Mouse (Mus musculus): ENCODE data around the gene Pacrg. TPM values are rescaled to one million over a fixed set of nuclear protein-coding genes. Genes with fewer than 3 reads are reported as not detected.

Pacrg gene
- total and polyA plus RNA-seq, 3 experiments, result 0.11 TPM; not detected in 2

DNA sequence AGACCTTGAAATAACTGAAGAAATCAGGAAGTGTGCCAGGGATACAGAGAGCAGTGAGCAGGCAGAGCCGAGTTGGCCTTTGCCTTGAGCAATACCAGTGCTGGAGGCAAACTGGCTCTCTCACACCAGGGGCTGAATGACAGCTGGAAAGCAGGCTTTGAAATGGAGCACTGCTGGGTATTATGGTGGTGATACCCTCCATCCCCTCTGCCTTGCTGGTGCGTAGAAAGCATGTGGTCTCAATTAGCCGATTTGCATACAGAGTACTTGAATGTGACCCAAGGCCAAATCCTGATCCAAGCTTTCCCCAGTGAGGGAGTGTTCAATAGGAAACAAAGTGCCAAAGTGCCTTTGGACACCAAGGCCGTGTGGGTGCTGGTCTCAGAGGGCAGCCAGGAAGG, 431.4 kb downstream of the Pacrg start:
- TF ChIP-seq POLR2AphosphoS5 (IDR thresholded peaks at IDR 0.05; ENCODE audit: insufficient replicate concordance, low read depth, low read length) (no peak), GATA2 (IDR thresholded peaks at IDR 0.05; ENCODE audit: borderline replicate concordance, low read depth, low read length) (no peak), GATA1 (IDR thresholded peaks at IDR 0.05; ENCODE audit: borderline replicate concordance, low read length) (no peak), CTCF (IDR thresholded peaks at IDR 0.05; ENCODE audit: low read depth, low read length) (no peak), TAL1 (conservative IDR thresholded peaks at IDR 0.05; ENCODE audit: low read depth, low read length) (no peak)
- peaks cover 3% of the 10 kb centered on the region; the same call in 1 of the 2 replicates for H3K27me3 ChIP-seq (ENCODE audit: insufficient read depth, low read length)
- H3K36me3 ChIP-seq (replicated peaks), result no peaks in the 10 kb centered on the region
- no peak overlapping the region for H3K4me3 ChIP-seq (ENCODE audit: low read depth, low read length)
- ATAC-seq (ENCODE audit: extremely low read depth, insufficient number of reproducible peaks, low FRiP score, poor library complexity, severe bottlenecking) (no peak), DNase-seq (ENCODE audit: low spot score) (no peak)
- H3K9me3 ChIP-seq (replicated peaks), result no peaks in the 10 kb centered on the region
- no peaks in the 10 kb centered on the region for H3K4me1 ChIP-seq (ENCODE audit: insufficient read depth, low read depth, low read length)

DNA sequence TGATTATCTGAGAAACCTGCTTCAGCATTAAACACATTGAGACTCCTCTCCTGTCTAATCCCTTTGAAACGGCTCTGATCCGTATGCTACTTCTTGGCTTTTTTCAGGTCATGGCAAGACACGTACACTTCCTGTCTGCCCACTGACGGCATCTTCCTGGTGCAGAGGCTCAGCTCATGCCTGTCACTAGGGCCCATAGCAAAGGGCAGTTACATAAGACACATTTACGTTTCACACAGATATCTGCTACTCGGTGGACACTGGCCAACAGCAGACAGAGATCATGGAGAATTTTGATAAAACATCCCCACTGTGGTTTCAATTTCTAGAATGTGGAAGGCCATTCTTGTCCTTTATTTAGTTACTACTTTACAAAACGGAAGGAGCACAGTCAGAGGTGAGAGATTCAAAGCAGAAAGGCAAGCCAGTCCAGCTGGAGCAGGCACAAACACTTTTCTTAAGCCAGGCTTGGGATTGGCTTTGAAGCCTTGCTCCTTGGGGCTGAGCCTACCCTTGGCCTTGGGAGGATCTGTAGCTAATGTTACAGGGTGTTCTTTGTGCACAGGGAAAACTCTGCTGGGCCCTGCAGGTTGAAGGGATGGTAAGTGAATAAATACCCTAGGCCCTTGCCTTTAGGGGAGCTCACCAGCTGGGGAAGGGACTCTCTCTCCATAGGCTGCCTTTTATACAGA, 432.9 kb downstream of the Pacrg start:
- H3K4me1 ChIP-seq (ENCODE audit: insufficient read depth, low read depth, low read length), result no peaks in the 10 kb centered on the region
- H3K27me3 ChIP-seq (ENCODE audit: insufficient read depth, low read length), result peaks cover 2% of the 10 kb centered on the region; the same call in 1 of the 2 replicates
- H3K36me3 ChIP-seq (replicated peaks), result no peaks in the 10 kb centered on the region
- no peak overlapping the region for H3K4me3 ChIP-seq (ENCODE audit: low read depth, low read length)
- no peak for ATAC-seq (ENCODE audit: extremely low read depth, insufficient number of reproducible peaks, low FRiP score, poor library complexity, severe bottlenecking)
- DNase-seq (ENCODE audit: low spot score), result no peak
- no peaks in the 10 kb centered on the region for H3K9me3 ChIP-seq (replicated peaks)
- TF ChIP-seq POLR2AphosphoS5 (IDR thresholded peaks at IDR 0.05; ENCODE audit: insufficient replicate concordance, low read depth, low read length), result no peak
- TF ChIP-seq TAL1 (conservative IDR thresholded peaks at IDR 0.05; ENCODE audit: low read depth, low read length), result no peak
- no peak for TF ChIP-seq GATA1 (IDR thresholded peaks at IDR 0.05; ENCODE audit: borderline replicate concordance, low read length)
- TF ChIP-seq GATA2 (IDR thresholded peaks at IDR 0.05; ENCODE audit: borderline replicate concordance, low read depth, low read length), result no peak
- TF ChIP-seq CTCF (IDR thresholded peaks at IDR 0.05; ENCODE audit: low read depth, low read length), result no peak

DNA sequence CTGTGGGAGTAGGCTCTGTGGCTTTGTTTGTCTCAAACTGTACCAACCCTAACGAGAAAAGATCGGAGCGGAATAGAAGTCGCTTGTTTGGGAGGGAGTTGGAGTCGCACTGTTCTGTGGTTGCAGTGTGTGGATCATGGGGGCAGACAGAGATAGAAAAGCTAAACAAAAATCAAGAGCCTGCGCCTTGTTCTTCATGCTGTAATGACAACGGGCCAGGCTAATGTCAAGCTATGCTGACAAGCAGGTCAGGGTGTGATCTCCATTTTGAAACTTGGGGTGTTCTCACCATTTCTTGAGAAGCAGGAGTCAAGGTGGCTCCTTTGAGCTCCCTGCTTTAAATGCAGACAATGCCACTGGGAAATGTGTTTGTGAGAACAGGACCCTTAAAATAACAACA, 433.8 kb downstream of the Pacrg start:
- H3K4me3 ChIP-seq (ENCODE audit: low read depth, low read length), result no peak overlapping the region
- ATAC-seq (ENCODE audit: extremely low read depth, insufficient number of reproducible peaks, low FRiP score, poor library complexity, severe bottlenecking) (no peak), DNase-seq (ENCODE audit: low spot score) (no peak)
- peaks cover 4% of the 10 kb centered on the region; the same call in 1 of the 2 replicates for H3K27me3 ChIP-seq (ENCODE audit: insufficient read depth, low read length)
- no peaks in the 10 kb centered on the region for H3K9me3 ChIP-seq (replicated peaks)
- TF ChIP-seq POLR2AphosphoS5 (IDR thresholded peaks at IDR 0.05; ENCODE audit: insufficient replicate concordance, low read depth, low read length) (no peak), GATA2 (IDR thresholded peaks at IDR 0.05; ENCODE audit: borderline replicate concordance, low read depth, low read length) (no peak), GATA1 (IDR thresholded peaks at IDR 0.05; ENCODE audit: borderline replicate concordance, low read length) (no peak), TAL1 (conservative IDR thresholded peaks at IDR 0.05; ENCODE audit: low read depth, low read length) (no peak), CTCF (IDR thresholded peaks at IDR 0.05; ENCODE audit: low read depth, low read length) (no peak)
- no peaks in the 10 kb centered on the region for H3K36me3 ChIP-seq (replicated peaks)
- H3K4me1 ChIP-seq (ENCODE audit: insufficient read depth, low read depth, low read length), result no peaks in the 10 kb centered on the region

DNA sequence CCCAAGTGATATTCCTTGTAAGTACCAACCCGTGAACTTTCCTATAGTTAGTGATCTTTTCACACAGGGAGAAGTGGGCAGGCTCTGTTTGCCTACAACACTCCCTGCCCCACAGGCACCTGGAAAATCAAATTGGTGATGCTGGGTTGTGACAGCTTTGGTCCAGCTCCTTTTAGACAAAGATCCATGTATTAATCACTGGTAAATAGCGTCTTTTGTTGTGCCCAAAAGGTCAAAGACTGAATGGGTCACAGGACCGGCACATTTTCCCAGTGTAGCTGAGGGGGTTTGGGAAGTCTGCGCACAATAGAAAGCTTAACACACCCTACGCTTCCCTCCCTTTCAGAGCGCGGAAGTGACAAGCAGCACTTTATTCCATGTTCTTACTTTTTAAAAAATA, 434.2 kb downstream of the Pacrg start:
- H3K27me3 ChIP-seq (ENCODE audit: insufficient read depth, low read length), result peaks cover 4% of the 10 kb centered on the region; the same call in 1 of the 2 replicates
- H3K4me3 ChIP-seq (ENCODE audit: low read depth, low read length), result no peak overlapping the region
- no peaks in the 10 kb centered on the region for H3K9me3 ChIP-seq (replicated peaks)
- TF ChIP-seq GATA2 (IDR thresholded peaks at IDR 0.05; ENCODE audit: borderline replicate concordance, low read depth, low read length), result no peak
- no peak for TF ChIP-seq GATA1 (IDR thresholded peaks at IDR 0.05; ENCODE audit: borderline replicate concordance, low read length)
- no peak for TF ChIP-seq TAL1 (conservative IDR thresholded peaks at IDR 0.05; ENCODE audit: low read depth, low read length)
- TF ChIP-seq CTCF (IDR thresholded peaks at IDR 0.05; ENCODE audit: low read depth, low read length), result no peak
- no peak for TF ChIP-seq POLR2AphosphoS5 (IDR thresholded peaks at IDR 0.05; ENCODE audit: insufficient replicate concordance, low read depth, low read length)
- no peaks in the 10 kb centered on the region for H3K4me1 ChIP-seq (ENCODE audit: insufficient read depth, low read depth, low read length)
- ATAC-seq (ENCODE audit: extremely low read depth, insufficient number of reproducible peaks, low FRiP score, poor library complexity, severe bottlenecking) (no peak), DNase-seq (ENCODE audit: low spot score) (no peak)
- H3K36me3 ChIP-seq (replicated peaks), result no peaks in the 10 kb centered on the region

DNA sequence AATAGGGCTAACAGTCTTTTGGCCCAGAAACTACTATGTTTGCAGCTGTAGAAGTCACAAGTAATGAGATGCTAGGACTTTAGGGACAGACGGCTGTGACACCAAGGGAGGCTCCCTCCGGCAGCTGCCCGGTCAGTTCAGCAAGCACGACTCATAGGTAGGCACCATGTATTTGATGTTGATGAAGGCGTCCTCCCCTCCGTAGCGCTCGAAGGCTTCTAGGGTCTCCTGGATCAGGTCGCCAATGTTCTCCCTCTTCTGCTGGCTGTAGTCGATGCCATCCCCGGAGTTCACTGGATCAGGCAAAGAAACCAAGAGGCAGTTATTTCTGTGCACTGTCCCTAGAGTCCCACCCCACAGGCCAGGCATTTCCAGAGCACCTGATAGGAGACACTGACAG, 436.9 kb downstream of the Pacrg start:
- Histone ChIP-seq H3K27me3 (ENCODE audit: insufficient read depth, low read length) (peaks cover 9% of the 10 kb centered on the region; the same call in 1 of the 2 replicates), H3K9me3 (replicated peaks) (no peaks in the 10 kb centered on the region), H3K4me1 (ENCODE audit: insufficient read depth, low read depth, low read length) (no peaks in the 10 kb centered on the region), H3K4me3 (ENCODE audit: low read depth, low read length) (no peak overlapping the region), H3K36me3 (replicated peaks) (no peaks in the 10 kb centered on the region)
- no peak for TF ChIP-seq CTCF (IDR thresholded peaks at IDR 0.05; ENCODE audit: low read depth, low read length)
- no peak for TF ChIP-seq GATA1 (IDR thresholded peaks at IDR 0.05; ENCODE audit: borderline replicate concordance, low read length)
- no peak for TF ChIP-seq POLR2AphosphoS5 (IDR thresholded peaks at IDR 0.05; ENCODE audit: insufficient replicate concordance, low read depth, low read length)
- TF ChIP-seq TAL1 (conservative IDR thresholded peaks at IDR 0.05; ENCODE audit: low read depth, low read length), result no peak
- TF ChIP-seq GATA2 (IDR thresholded peaks at IDR 0.05; ENCODE audit: borderline replicate concordance, low read depth, low read length), result no peak
- ATAC-seq (ENCODE audit: extremely low read depth, insufficient number of reproducible peaks, low FRiP score, poor library complexity, severe bottlenecking), result no peak
- DNase-seq (ENCODE audit: low spot score), result no peak

DNA sequence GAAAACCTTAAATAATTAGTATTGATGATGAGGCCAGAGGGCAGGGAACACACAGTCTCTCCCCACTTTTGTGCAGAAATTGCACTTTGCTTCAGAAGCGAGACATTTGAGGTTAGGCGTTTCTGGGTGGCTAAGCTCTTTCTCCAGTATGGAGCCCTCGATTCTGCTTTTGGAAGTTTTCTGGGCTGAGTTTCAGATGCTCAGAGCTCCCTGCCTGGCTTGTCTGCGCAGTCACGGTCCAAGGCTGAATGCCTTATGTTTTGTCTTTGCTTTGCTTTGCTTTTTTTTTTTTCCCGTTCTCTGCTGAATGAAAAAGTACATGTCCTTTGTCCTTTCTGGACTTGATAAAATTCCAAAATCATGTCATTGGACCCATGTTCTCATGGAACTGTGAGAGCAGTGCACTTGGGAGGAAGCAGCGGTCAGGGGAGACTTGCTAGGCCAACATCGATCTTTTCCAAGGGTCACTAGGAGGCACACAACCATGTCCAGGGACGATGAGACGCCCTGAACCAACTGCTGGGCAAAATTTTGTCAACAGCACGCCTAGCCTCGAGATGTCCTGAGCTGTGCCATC, 438.0 kb downstream of the Pacrg start:
- H3K9me3 ChIP-seq (replicated peaks), result no peaks in the 10 kb centered on the region
- no peak overlapping the region for H3K4me3 ChIP-seq (ENCODE audit: low read depth, low read length)
- peaks cover 9% of the 10 kb centered on the region; the same call in 1 of the 2 replicates for H3K27me3 ChIP-seq (ENCODE audit: insufficient read depth, low read length)
- H3K4me1 ChIP-seq (ENCODE audit: insufficient read depth, low read depth, low read length), result no peaks in the 10 kb centered on the region
- no peaks in the 10 kb centered on the region for H3K36me3 ChIP-seq (replicated peaks)
- DNase-seq (ENCODE audit: low spot score), result no peak
- ATAC-seq (ENCODE audit: extremely low read depth, insufficient number of reproducible peaks, low FRiP score, poor library complexity, severe bottlenecking), result no peak
- TF ChIP-seq GATA1 (IDR thresholded peaks at IDR 0.05; ENCODE audit: borderline replicate concordance, low read length) (no peak), POLR2AphosphoS5 (IDR thresholded peaks at IDR 0.05; ENCODE audit: insufficient replicate concordance, low read depth, low read length) (no peak), CTCF (IDR thresholded peaks at IDR 0.05; ENCODE audit: low read depth, low read length) (no peak), GATA2 (IDR thresholded peaks at IDR 0.05; ENCODE audit: borderline replicate concordance, low read depth, low read length) (no peak), TAL1 (conservative IDR thresholded peaks at IDR 0.05; ENCODE audit: low read depth, low read length) (no peak)

Measured in G1E (cell line).